Mouse (Mus musculus) midbrain, embryonic 10.5 days (tissue): Measurements from ENCODE around the gene Gm34302. TPM values are rescaled to one million over a fixed set of nuclear protein-coding genes. Genes with fewer than 3 reads are reported as not detected.

ENCODE experiments used
- polyA plus RNA-seq: library from polyadenylated mRNA; unstranded; fragments of >200 nt; fragmentation: Nextera tagmentation; extraction: Ambion mirVana; gene quantifications from 2 replicates; pipeline ENCODE4 v1.2.1, GENCODE M21; 2016

The Gm34302 gene
- polyA plus RNA-seq, 1 experiment from 2014 or later, result not detected

Other genes starting within 250 kb of the Gm34302 start
- 10.4 and 12.2 TPM in 2 replicates for gene Mme, start 242.3 kb downstream of the Gm34302 start, polyA plus RNA-seq